Mouse (Mus musculus): Measurements from ENCODE around the gene Lmx1b.

- TF ChIP-seq CTCF (IDR thresholded peaks at IDR 0.05; ENCODE audit: low read depth, low read length) (no peak), POLR2AphosphoS5 (IDR thresholded peaks at IDR 0.05; ENCODE audit: insufficient replicate concordance, low read depth, low read length) (no peak), GATA1 (IDR thresholded peaks at IDR 0.05; ENCODE audit: borderline replicate concordance, low read length) (no peak)
These were observed 56.5 kb downstream of the Lmx1b start for GRCm38 (mm10) chr2:33583761-33584160.
